In the genomic region with DNA sequence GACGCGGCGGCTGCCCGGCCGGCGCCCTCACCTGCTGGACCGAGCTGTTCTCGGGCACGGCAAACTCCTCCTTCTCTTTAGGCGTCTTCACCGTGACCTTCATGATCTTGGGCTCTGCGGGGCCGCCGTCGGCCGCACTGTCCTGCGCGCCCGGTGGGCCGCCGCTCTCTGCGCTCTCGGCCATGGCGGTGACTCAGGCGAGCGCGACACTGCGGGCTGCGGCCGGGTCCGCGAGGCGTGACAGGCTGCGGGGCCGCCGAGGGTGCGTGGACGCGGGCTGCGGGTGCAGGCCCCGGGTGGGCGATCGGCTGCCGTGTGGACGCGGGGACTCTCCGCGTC, we compare ENCODE assay signal across 7 mouse cellular contexts. TPM values are rescaled to one million over a fixed set of nuclear protein-coding genes. Genes with fewer than 3 reads are reported as not detected.
DNase-seq lines count a peak whose midpoint lies in the region; ATAC-seq and TF ChIP-seq lines count a peak whose summit lies in the region.

No protein-coding gene starts in this region.

- no peak for DNase-seq in lung, adult 2 months
- DNase-seq in lung, postnatal 25 days (ENCODE audit: low spot score): no peak
- no peak for DNase-seq in embryonic facial prominence, embryonic 14.5 days (ENCODE audit: low spot score)
- no peak for DNase-seq in adrenal gland, adult 18-20 months (ENCODE audit: low spot score in 2 of 2)
- no peak for DNase-seq in T-cell, adult 2 months (ENCODE audit: low spot score)

- no peak for TF ChIP-seq POLR2A in lung, adult 2 months (IDR thresholded peaks at IDR 0.05; ENCODE audit: borderline replicate concordance, extremely low read depth, low read depth, low read length)

- TF ChIP-seq CTCF in lung, adult 2 months (IDR thresholded peaks at IDR 0.05; ENCODE audit: insufficient read depth, low read length): no peak

- H3K36me3 ChIP-seq in embryonic facial prominence, embryonic 14.5 days (ENCODE audit: control insufficient read depth, insufficient read depth, low read length): no peaks in the 10 kb centered on the region
- no peaks in the 10 kb centered on the region for H3K36me3 ChIP-seq in intestine, embryonic 16.5 days (ENCODE audit: control insufficient read depth, insufficient read depth, low read length)
- H3K36me3 ChIP-seq in neural tube, embryonic 15.5 days: no peaks in the 10 kb centered on the region

- WGBS in lung, adult 2 months: under 1% methylated on average over 37 of the region's 48 CpGs
- WGBS in embryonic facial prominence, embryonic 14.5 days: 0% methylated on average over 6 of the region's 48 CpGs
- under 1% methylated on average over 44 of the region's 48 CpGs for WGBS in intestine, embryonic 16.5 days
- WGBS in neural tube, embryonic 15.5 days: 0% methylated on average over 44 of the region's 48 CpGs

- H3K4me2 ChIP-seq in embryonic facial prominence, embryonic 14.5 days (ENCODE audit: low read depth, low read length): peak overlapping the region; percentile 54
- H3K4me2 ChIP-seq in intestine, embryonic 16.5 days (ENCODE audit: low read depth, low read length): peak overlapping the region; percentile 89
- H3K4me2 ChIP-seq in neural tube, embryonic 15.5 days: peak overlapping the region; percentile 82

- peak; percentile 51; the same call in 1 of the 2 replicates for ATAC-seq in embryonic facial prominence, embryonic 14.5 days (ENCODE audit: low read depth)
- peak; percentile 65 for ATAC-seq in intestine, embryonic 16.5 days
- peak; percentile 75 for ATAC-seq in neural tube, embryonic 15.5 days (ENCODE audit: low FRiP score)

- H3K27ac ChIP-seq in embryonic facial prominence, embryonic 14.5 days (replicated peaks; ENCODE audit: low read depth, low read length): peak overlapping the region; percentile 88
- peak overlapping the region; percentile 92 for H3K27ac ChIP-seq in intestine, embryonic 16.5 days (ENCODE audit: low read length)
- peak overlapping the region; percentile 96 for H3K27ac ChIP-seq in neural tube, embryonic 15.5 days (replicated peaks)

- peak overlapping the region; percentile 99 for H3K4me3 ChIP-seq in lung, adult 2 months (replicated peaks; ENCODE audit: extremely low read depth, low read depth, low read length)
- peak overlapping the region; percentile 100 for H3K4me3 ChIP-seq in embryonic facial prominence, embryonic 14.5 days (ENCODE audit: low read depth, low read length)
- peak overlapping the region; percentile 100 for H3K4me3 ChIP-seq in intestine, embryonic 16.5 days (ENCODE audit: low read length)
- peak overlapping the region; percentile 100 for H3K4me3 ChIP-seq in neural tube, embryonic 15.5 days (replicated peaks)

- H3K27me3 ChIP-seq in embryonic facial prominence, embryonic 14.5 days (replicated peaks; ENCODE audit: control insufficient read depth, insufficient read depth, low read length): no peaks in the 10 kb centered on the region
- H3K27me3 ChIP-seq in intestine, embryonic 16.5 days (replicated peaks; ENCODE audit: control insufficient read depth, insufficient read depth, low read length): no peaks in the 10 kb centered on the region
- no peaks in the 10 kb centered on the region for H3K27me3 ChIP-seq in neural tube, embryonic 15.5 days (replicated peaks)

- peaks cover 19% of the 10 kb centered on the region for H3K4me1 ChIP-seq in lung, adult 2 months (ENCODE audit: control insufficient read depth, insufficient read depth, low read length)
- peaks cover 11% of the 10 kb centered on the region for H3K4me1 ChIP-seq in embryonic facial prominence, embryonic 14.5 days (ENCODE audit: control insufficient read depth, insufficient read depth, low read length)
- peaks cover 19% of the 10 kb centered on the region for H3K4me1 ChIP-seq in intestine, embryonic 16.5 days (ENCODE audit: control insufficient read depth, insufficient read depth, low read length)
- H3K4me1 ChIP-seq in neural tube, embryonic 15.5 days: peaks cover 39% of the 10 kb centered on the region

- H3K9ac ChIP-seq in embryonic facial prominence, embryonic 14.5 days (ENCODE audit: low read depth, low read length): peak overlapping the region; percentile 96
- H3K9ac ChIP-seq in intestine, embryonic 16.5 days (ENCODE audit: low read depth, low read length): peak overlapping the region; percentile 99
- peak overlapping the region; percentile 89 for H3K9ac ChIP-seq in neural tube, embryonic 15.5 days (replicated peaks)

- H3K9me3 ChIP-seq in embryonic facial prominence, embryonic 14.5 days (ENCODE audit: control insufficient read depth, low read length): no peaks in the 10 kb centered on the region
- no peaks in the 10 kb centered on the region for H3K9me3 ChIP-seq in intestine, embryonic 16.5 days (ENCODE audit: control insufficient read depth, low read length)
- H3K9me3 ChIP-seq in neural tube, embryonic 15.5 days (replicated peaks): no peaks in the 10 kb centered on the region

RNA-seq across cellular contexts. Expression of a gene that starts 0.2 kb away (rescaled TPM):
- 96.6 and 108 TPM in 2 replicates for polyA plus RNA-seq in lung, adult 2 months (2012; rRNA removed)
- 89.4 and 91.9 TPM in 2 replicates for polyA plus RNA-seq in embryonic facial prominence, embryonic 14.5 days (2014; fragmentation: Nextera tagmentation; extraction: Ambion mirVana)
- 80.2 and 83.9 TPM in 2 replicates for polyA plus RNA-seq in intestine, embryonic 16.5 days (2015; fragmentation: Nextera tagmentation; extraction: Ambion mirVana)
- polyA plus RNA-seq in neural tube, embryonic 15.5 days (2015; fragmentation: Nextera tagmentation; extraction: Ambion mirVana): 137 and 144 TPM in 2 replicates
- total RNA-seq in adrenal gland, adult 18-20 months (2021): 100 to 1,000 TPM; 151 to 156 TPM

RNA-seq across cellular contexts. Expression of a gene that starts 57.8 kb away (rescaled TPM):
- 17.0 and 24.5 TPM in 2 replicates for polyA plus RNA-seq in lung, adult 2 months (2012; rRNA removed)
- 29.8 and 31.3 TPM in 2 replicates for polyA plus RNA-seq in embryonic facial prominence, embryonic 14.5 days (2014; fragmentation: Nextera tagmentation; extraction: Ambion mirVana)
- polyA plus RNA-seq in intestine, embryonic 16.5 days (2015; fragmentation: Nextera tagmentation; extraction: Ambion mirVana): 53.8 and 54.1 TPM in 2 replicates
- 64.6 TPM in 2 replicates for polyA plus RNA-seq in neural tube, embryonic 15.5 days (2015; fragmentation: Nextera tagmentation; extraction: Ambion mirVana)
- total RNA-seq in adrenal gland, adult 18-20 months (2021): 10 to 100 TPM; 59.7 to 65.5 TPM
